Comparison of ENCODE assay signal across 29 mouse cellular contexts in genomic region chr17:31116063-31116462, GRCm38 (mm10). TPM values are rescaled to one million over a fixed set of nuclear protein-coding genes. Genes with fewer than 3 reads are reported as not detected.
"Had no signal": no experiment of that assay in that cellular context is flagged by ENCODE, and none has a peak within 500 bp of the region (broad histone marks: within the 10 kb centered on the region; RNA-seq: fewer than 3 reads in every experiment).

No protein-coding gene starts in this region.

- H3K4me3 ChIP-seq: limb, embryonic 10.5 days; limb, embryonic 13.5 days; lung, embryonic 15.5 days; midbrain, embryonic 13.5 days; myocyte; neural tube, embryonic 13.5 days; stomach, embryonic 15.5 days had no signal

- H3K36me3 ChIP-seq: limb, embryonic 10.5 days; limb, embryonic 13.5 days; lung, embryonic 15.5 days; stomach, embryonic 15.5 days had no signal

- H3K9ac ChIP-seq: limb, embryonic 13.5 days; lung, embryonic 15.5 days; midbrain, embryonic 13.5 days; neural tube, embryonic 13.5 days; stomach, embryonic 15.5 days had no signal

- H3K27me3 ChIP-seq: limb, embryonic 13.5 days; lung, embryonic 15.5 days; midbrain, embryonic 13.5 days; neural tube, embryonic 13.5 days; stomach, embryonic 15.5 days had no signal

- H3K9me3 ChIP-seq: limb, embryonic 10.5 days; limb, embryonic 13.5 days; lung, embryonic 15.5 days; midbrain, embryonic 13.5 days; neural tube, embryonic 13.5 days; stomach, embryonic 15.5 days had no signal

- H3K4me1 ChIP-seq: lung, embryonic 15.5 days; stomach, embryonic 15.5 days had no signal

- ATAC-seq: midbrain, embryonic 13.5 days; midbrain, embryonic 16.5 days had no signal

- H3K27ac ChIP-seq: limb, embryonic 10.5 days; limb, embryonic 13.5 days; lung, embryonic 15.5 days; midbrain, embryonic 13.5 days; neural tube, embryonic 13.5 days; stomach, embryonic 15.5 days had no signal

- H3K4me2 ChIP-seq: limb, embryonic 13.5 days; lung, embryonic 15.5 days; midbrain, embryonic 13.5 days; neural tube, embryonic 13.5 days; stomach, embryonic 15.5 days had no signal

- DNase-seq: kidney, adult 18-20 months; kidney, adult 9 months; kidney, postnatal 14 days; kidney, postnatal 4 days; lung, adult 18-20 months; lung, postnatal 10 days; lung, postnatal 36 days; retina, postnatal 1 day; right cerebral cortex, postnatal 25 days; spleen, adult 18-20 months; thymus, postnatal 25 days had no signal

RNA-seq across cellular contexts. Expression of gene Tff3, which starts 13.4 kb away (rescaled TPM):
- total RNA-seq: layer of hippocampus, adult 18-20 months; layer of hippocampus, postnatal 14 days; left cerebral cortex, adult 8-10 months; left cerebral cortex, postnatal 25 days; megakaryocyte-erythroid progenitor cell, adult 5-6 weeks; monocyte, adult 5-6 weeks; neutrophil, adult 5-6 weeks had no signal
- polyA plus RNA-seq: limb, embryonic 10.5 days; limb, embryonic 13.5 days; myocyte; urinary bladder, adult 2 months had no signal

RNA-seq across cellular contexts. Expression of gene Tff2, which starts 28.0 kb away (rescaled TPM):
- total RNA-seq: layer of hippocampus, adult 18-20 months; layer of hippocampus, postnatal 14 days; left cerebral cortex, adult 8-10 months; left cerebral cortex, postnatal 25 days; megakaryocyte-erythroid progenitor cell, adult 5-6 weeks; monocyte, adult 5-6 weeks; neutrophil, adult 5-6 weeks had no signal
- polyA plus RNA-seq: limb, embryonic 10.5 days; limb, embryonic 13.5 days; liver, adult 2 months; lung, embryonic 15.5 days; midbrain, embryonic 13.5 days; midbrain, embryonic 16.5 days; myocyte; neural tube, embryonic 13.5 days had no signal

RNA-seq across cellular contexts. Expression of gene Tff1, which starts 49.0 kb away (rescaled TPM):
- total RNA-seq: layer of hippocampus, adult 18-20 months; layer of hippocampus, postnatal 14 days; left cerebral cortex, adult 8-10 months; left cerebral cortex, postnatal 25 days; liver, adult 2 months; megakaryocyte-erythroid progenitor cell, adult 5-6 weeks; monocyte, adult 5-6 weeks; neutrophil, adult 5-6 weeks had no signal
- polyA plus RNA-seq: kidney, embryonic 16.5 days; limb, embryonic 10.5 days; limb, embryonic 13.5 days; lung, embryonic 15.5 days; midbrain, embryonic 13.5 days; midbrain, embryonic 16.5 days; neural tube, embryonic 13.5 days; urinary bladder, adult 2 months had no signal
